Mouse (Mus musculus) bone marrow macrophage, adult 2 months (primary cell): ENCODE measurements around the gene Arid5b.

ENCODE experiments used
- CTCF ChIP-seq: IDR thresholded peaks from 2 replicates; pipeline ENCODE4 v1.5.1; 2012; ENCODE audit warnings: low read depth, mild to moderate bottlenecking, low read length, moderate library complexity
- POLR2A ChIP-seq: IDR thresholded peaks from 2 replicates; pipeline ENCODE4 v1.6.1; 2012; ENCODE audit warnings: mild to moderate bottlenecking, low read depth, low read length, borderline replicate concordance

GRCm38 (mm10) chr10:68051316-68051933 is 227.1 kb downstream of the Arid5b start:
- TF ChIP-seq CTCF (no peak), POLR2A (no peak)
